Mouse (Mus musculus): ENCODE results near the gene Txndc9.

The Txndc9 gene

GRCm38 (mm10) chr1:37997867-37998266, at the start of gene Txndc9, which contains the start of gene Eif5b:
Gene Txndc9 (minus strand): TSS chr1:37997893.
Gene Eif5b (plus strand): TSS chr1:37998010.
- in situ Hi-C loops (cut with MboI, MseI): no loop called here

- in situ Hi-C loops (cut with MboI, MseI): no loop called here
Measured at GRCm38 (mm10) chr1:38038898-38039297, 41.2 kb upstream of the Txndc9 start.

GRCm38 (mm10) chr1:38037375-38037774, 39.7 kb upstream of the Txndc9 start:
- in situ Hi-C loops (cut with MboI, MseI): no loop called here

- in situ Hi-C loops (cut with MboI, MseI): no loop called here
Measured at GRCm38 (mm10) chr1:38035521-38035920, 37.8 kb upstream of the Txndc9 start.

- in situ Hi-C loops (cut with MboI, MseI): no loop called here
Measured at GRCm38 (mm10) chr1:38031391-38031790, 33.7 kb upstream of the Txndc9 start.

GRCm38 (mm10) chr1:38027301-38027700, 29.6 kb upstream of the Txndc9 start:
- in situ Hi-C loops (cut with MboI, MseI): no loop called here

GRCm38 (mm10) chr1:38014551-38015203, 17.0 kb upstream of the Txndc9 start:
- in situ Hi-C loops (cut with MboI, MseI): no loop called here

- in situ Hi-C loops (cut with MboI, MseI): no loop called here
Measured at GRCm38 (mm10) chr1:38012509-38012908, 14.8 kb upstream of the Txndc9 start.

GRCm38 (mm10) chr1:38012104-38012503, 14.4 kb upstream of the Txndc9 start:
- in situ Hi-C loops (cut with MboI, MseI): no loop called here

- in situ Hi-C loops (cut with MboI, MseI): no loop called here
Measured at GRCm38 (mm10) chr1:38011647-38012046, 14.0 kb upstream of the Txndc9 start.

GRCm38 (mm10) chr1:38006741-38007140, 9.0 kb upstream of the Txndc9 start:
- in situ Hi-C loops (cut with MboI, MseI): no loop called here

- in situ Hi-C loops (cut with MboI, MseI): no loop called here
Measured at GRCm38 (mm10) chr1:38003046-38003445, 5.4 kb upstream of the Txndc9 start.

- in situ Hi-C loops (cut with MboI, MseI): no loop called here
Measured at GRCm38 (mm10) chr1:38001956-38002355, 4.3 kb upstream of the Txndc9 start.

- in situ Hi-C loops (cut with MboI, MseI): no loop called here
Measured at GRCm38 (mm10) chr1:38000844-38001243, 3.2 kb upstream of the Txndc9 start.

- in situ Hi-C loops (cut with MboI, MseI): no loop called here
Measured at GRCm38 (mm10) chr1:37999552-37999951, 1.9 kb upstream of the Txndc9 start.

- in situ Hi-C loops (cut with MboI, MseI): no loop called here
Measured at GRCm38 (mm10) chr1:37998371-37999199, 892 bp upstream of the Txndc9 start.

- in situ Hi-C loops (cut with MboI, MseI): no loop called here
Measured at GRCm38 (mm10) chr1:37996877-37997484, 712 bp downstream of the Txndc9 start.

- in situ Hi-C loops (cut with MboI, MseI): no loop called here
Measured at GRCm38 (mm10) chr1:37996226-37996625, 1.5 kb downstream of the Txndc9 start.

- in situ Hi-C loops (cut with MboI, MseI): no loop called here
Measured at GRCm38 (mm10) chr1:37987856-37988255, 9.8 kb downstream of the Txndc9 start.

GRCm38 (mm10) chr1:37985764-37986323, 11.8 kb downstream of the Txndc9 start:
- in situ Hi-C loops (cut with MboI, MseI): no loop called here

- in situ Hi-C loops (cut with MboI, MseI): no loop called here
Measured at GRCm38 (mm10) chr1:37984326-37984725, 13.4 kb downstream of the Txndc9 start.

GRCm38 (mm10) chr1:37977303-37977702, 20.4 kb downstream of the Txndc9 start:
- in situ Hi-C loops (cut with MboI, MseI): no loop called here

Data from T-helper 17 cell (primary cell).